ENCODE assay signal across 11 mouse cellular contexts in genomic region chr2:26490760-26491301, GRCm38 (mm10). TPM values are rescaled to one million over a fixed set of nuclear protein-coding genes. Genes with fewer than 3 reads are reported as not detected.
DNase-seq lines count a peak whose midpoint lies in the region; ATAC-seq lines count a peak whose summit lies in the region.
"Had no signal": no experiment of that assay in that cellular context is flagged by ENCODE, and none has a peak within 500 bp of the region (broad histone marks: within the 10 kb centered on the region; RNA-seq: fewer than 3 reads in every experiment).

No protein-coding gene starts in this region.

- peak overlapping the region; percentile 19; the same call in 1 of the 2 replicates for H3K4me2 ChIP-seq in neural tube, embryonic 11.5 days (ENCODE audit: low read depth)
- H3K4me2 ChIP-seq in heart, embryonic 14.5 days (ENCODE audit: low read length) = peak overlapping the region; percentile 24; the same call in 1 of the 2 replicates
- no peak overlapping the region for H3K4me2 ChIP-seq in limb, embryonic 15.5 days
- no peak overlapping the region for H3K4me2 ChIP-seq in stomach, embryonic 16.5 days (ENCODE audit: low read depth, low read length)

- H3K4me1 ChIP-seq in neural tube, embryonic 11.5 days (ENCODE audit: control insufficient read depth, insufficient read depth, low read length) = peaks cover 98% of the 10 kb centered on the region
- H3K4me1 ChIP-seq in heart, embryonic 14.5 days (ENCODE audit: control insufficient read depth in 2 of 2, insufficient read depth in 2 of 2, low read length in 2 of 2) = peaks cover 64 to 84% of the 10 kb centered on the region in 2 experiments
- H3K4me1 ChIP-seq in limb, embryonic 15.5 days = peaks cover 98% of the 10 kb centered on the region
- H3K4me1 ChIP-seq in stomach, embryonic 16.5 days (ENCODE audit: control insufficient read depth, insufficient read depth, low read length) = peaks cover 96% of the 10 kb centered on the region

- no peaks in the 10 kb centered on the region for H3K36me3 ChIP-seq in neural tube, embryonic 11.5 days (ENCODE audit: control insufficient read depth, insufficient read depth, low read length)
- no peaks in the 10 kb centered on the region for H3K36me3 ChIP-seq in heart, embryonic 14.5 days (ENCODE audit: control insufficient read depth, insufficient read depth, low read length)
- H3K36me3 ChIP-seq in limb, embryonic 15.5 days = no peaks in the 10 kb centered on the region
- no peaks in the 10 kb centered on the region for H3K36me3 ChIP-seq in stomach, embryonic 16.5 days (ENCODE audit: control insufficient read depth, insufficient read depth, low read length)

- H3K9ac ChIP-seq in neural tube, embryonic 11.5 days (ENCODE audit: low read length) = peak overlapping the region; percentile 28; the same call in 1 of the 2 replicates
- peak overlapping the region; percentile 47; the same call in 1 of the 2 replicates for H3K9ac ChIP-seq in heart, embryonic 14.5 days (ENCODE audit: low read length)
- no peak overlapping the region for H3K9ac ChIP-seq in limb, embryonic 15.5 days
- peak overlapping the region; percentile 9; the same call in 1 of the 2 replicates for H3K9ac ChIP-seq in stomach, embryonic 16.5 days (ENCODE audit: low read length)

- H3K4me3 ChIP-seq in neural tube, embryonic 11.5 days (ENCODE audit: low read depth, low read length) = 0 out of 2 replicates have a peak overlapping the region, but pooled peaks have one; percentile 2
- H3K4me3 ChIP-seq in heart, embryonic 14.5 days (ENCODE audit: control insufficient read depth in 1 of 2, insufficient read depth in 1 of 2, low read depth in 1 of 2, low read length in 2 of 2) = no peak overlapping the region
- no peak overlapping the region for H3K4me3 ChIP-seq in limb, embryonic 15.5 days
- H3K4me3 ChIP-seq in stomach, embryonic 16.5 days (replicated peaks; ENCODE audit: low read length) = no peak overlapping the region
- H3K4me3 ChIP-seq: myocyte had no signal

- WGBS in neural tube, embryonic 11.5 days = 32% methylated on average over 4 of the region's 4 CpGs
- 51% methylated on average over 4 of the region's 4 CpGs for WGBS in heart, embryonic 14.5 days
- 43% methylated on average over 4 of the region's 4 CpGs for WGBS in limb, embryonic 15.5 days
- WGBS in stomach, embryonic 16.5 days = 39% methylated on average over 4 of the region's 4 CpGs

- H3K27me3 ChIP-seq in neural tube, embryonic 11.5 days (ENCODE audit: control insufficient read depth, insufficient read depth, low read length) = no peaks in the 10 kb centered on the region
- H3K27me3 ChIP-seq in heart, embryonic 14.5 days (ENCODE audit: control insufficient read depth, insufficient read depth, low read length) = no peaks in the 10 kb centered on the region
- no peaks in the 10 kb centered on the region for H3K27me3 ChIP-seq in limb, embryonic 15.5 days
- no peaks in the 10 kb centered on the region for H3K27me3 ChIP-seq in stomach, embryonic 16.5 days (ENCODE audit: control insufficient read depth, insufficient read depth, low read length)

- H3K27ac ChIP-seq in neural tube, embryonic 11.5 days (ENCODE audit: low read depth, low read length) = peak overlapping the region; percentile 95
- H3K27ac ChIP-seq in heart, embryonic 14.5 days (replicated peaks in 1 of 2; ENCODE audit: control insufficient read depth in 1 of 2, insufficient read depth in 1 of 2, low read depth in 2 of 2, low read length in 2 of 2) = peak overlapping the region; percentile 61 to 84
- peak overlapping the region; percentile 35 for H3K27ac ChIP-seq in limb, embryonic 15.5 days
- peak overlapping the region; percentile 53 for H3K27ac ChIP-seq in stomach, embryonic 16.5 days (ENCODE audit: low read length)

- no peak for ATAC-seq in neural tube, embryonic 11.5 days (ENCODE audit: insufficient read depth, low FRiP score, low TSS enrichment)
- ATAC-seq in heart, embryonic 14.5 days (ENCODE audit: insufficient number of reproducible peaks, insufficient read depth, low FRiP score, low read depth) = peak; percentile 29; the same call in 1 of the 2 replicates
- ATAC-seq in limb, embryonic 15.5 days (ENCODE audit: insufficient number of reproducible peaks, low FRiP score, low TSS enrichment, low read depth) = no peak
- no peak for ATAC-seq in stomach, embryonic 16.5 days (ENCODE audit: insufficient read depth, low FRiP score)

- no peaks in the 10 kb centered on the region for H3K9me3 ChIP-seq in neural tube, embryonic 11.5 days (ENCODE audit: control insufficient read depth, low read length)
- H3K9me3 ChIP-seq in heart, embryonic 14.5 days (ENCODE audit: control insufficient read depth, low read length) = no peaks in the 10 kb centered on the region
- H3K9me3 ChIP-seq in limb, embryonic 15.5 days = no peaks in the 10 kb centered on the region
- H3K9me3 ChIP-seq in stomach, embryonic 16.5 days (replicated peaks; ENCODE audit: control insufficient read depth, low read length) = no peaks in the 10 kb centered on the region

- no peak for DNase-seq in neural tube, embryonic 11.5 days (ENCODE audit: low spot score)
- no peak for DNase-seq in neural tube, embryonic 10.5 days (ENCODE audit: extremely low spot score, low spot score)
- DNase-seq in embryo, embryonic 10 days (ENCODE audit: low spot score) = no peak
- DNase-seq in right cerebral cortex, postnatal 25 days = no peak
- no peak for DNase-seq in left cerebral cortex, adult 11 months (ENCODE audit: low spot score)
- DNase-seq: cerebellum, postnatal 25 days; thymus, postnatal 25 days had no signal

RNA-seq across cellular contexts. Expression of gene Notch1, which starts 25.6 kb away (rescaled TPM):
- 56.9 and 60.4 TPM in 2 replicates for polyA plus RNA-seq in neural tube, embryonic 11.5 days (2014; fragmentation: Nextera tagmentation; extraction: Ambion mirVana)
- 21.2 and 21.6 TPM in 2 replicates for polyA plus RNA-seq in heart, embryonic 14.5 days (2014; fragmentation: Nextera tagmentation; extraction: Ambion mirVana)
- polyA plus RNA-seq in limb, embryonic 15.5 days (2015; fragmentation: Nextera tagmentation; extraction: Ambion mirVana) = 23.1 and 24.3 TPM in 2 replicates
- polyA plus RNA-seq in stomach, embryonic 16.5 days (2015; fragmentation: Nextera tagmentation; extraction: Ambion mirVana) = 14.1 and 15.4 TPM in 2 replicates

RNA-seq across cellular contexts. Expression of gene Sec16a, which starts 45.8 kb away (rescaled TPM):
- 40.2 and 40.5 TPM in 2 replicates for polyA plus RNA-seq in neural tube, embryonic 11.5 days (2014; fragmentation: Nextera tagmentation; extraction: Ambion mirVana)
- 19.4 TPM in 2 replicates for polyA plus RNA-seq in heart, embryonic 14.5 days (2014; fragmentation: Nextera tagmentation; extraction: Ambion mirVana)
- 26.2 and 30.5 TPM in 2 replicates for polyA plus RNA-seq in limb, embryonic 15.5 days (2015; fragmentation: Nextera tagmentation; extraction: Ambion mirVana)
- 28.2 and 31.5 TPM in 2 replicates for polyA plus RNA-seq in stomach, embryonic 16.5 days (2015; fragmentation: Nextera tagmentation; extraction: Ambion mirVana)

Comparison
In these comparisons a context has a peak if more than half of its experiments do, and no peak if none do; other contexts are left out.
1. H3K27ac ChIP-seq: peak in every context shown above with its lines; median percentile 95 in neural tube, embryonic 11.5 days; 72 in heart, embryonic 14.5 days; 53 in stomach, embryonic 16.5 days; 35 in limb, embryonic 15.5 days.
2. H3K4me2 ChIP-seq: peak in neural tube, embryonic 11.5 days (single experiment) and heart, embryonic 14.5 days (single experiment); none in limb, embryonic 15.5 days (single experiment) and stomach, embryonic 16.5 days (single experiment).